Mouse (Mus musculus): Measurements from ENCODE around the gene Cmah. TPM values are rescaled to one million over a fixed set of nuclear protein-coding genes. Genes with fewer than 3 reads are reported as not detected.
"Not testable (repeated sequence)": the region's sequence is repeated elsewhere in the genome, so short reads cannot be mapped to it uniquely, and the experiment has no call there.

The Cmah gene
- polyA plus RNA-seq, 1 experiment, result 3.5 TPM

DNA sequence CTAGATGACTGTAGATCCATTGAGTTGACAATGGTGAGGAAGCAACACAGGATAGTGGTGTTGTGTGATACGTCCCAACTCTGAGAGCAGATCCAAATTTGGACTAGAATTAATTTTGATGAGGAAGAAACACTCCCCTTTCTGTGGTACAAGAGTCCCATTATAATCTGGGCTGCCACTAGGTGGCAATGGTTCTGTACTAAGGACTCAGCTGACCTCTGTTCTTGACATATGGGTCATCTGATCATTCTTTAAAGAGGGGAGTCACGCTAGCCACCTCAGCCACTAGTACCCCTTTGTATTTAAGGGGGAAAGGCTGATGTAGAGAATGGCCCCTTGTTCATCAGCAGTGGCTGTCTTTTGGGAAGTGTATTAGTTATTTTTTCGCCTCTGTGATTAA, 10.7 kb downstream of the Cmah start:
- no peak overlapping the region for H3K4me3 ChIP-seq (replicated peaks; ENCODE audit: extremely low read depth, low read depth, low read length)
- 21% methylated on average over 3 of the region's 3 CpGs for whole genome bisulfite sequencing
- TF ChIP-seq POLR2A (IDR thresholded peaks at IDR 0.05; ENCODE audit: borderline replicate concordance, extremely low read depth, low read depth, low read length), result no peak
- no peak for TF ChIP-seq CTCF (IDR thresholded peaks at IDR 0.05; ENCODE audit: insufficient read depth, low read length)
- H3K4me1 ChIP-seq (ENCODE audit: control insufficient read depth, insufficient read depth, low read length), result peaks cover 9% of the 10 kb centered on the region
- peak; percentile 10 for DNase-seq

DNA sequence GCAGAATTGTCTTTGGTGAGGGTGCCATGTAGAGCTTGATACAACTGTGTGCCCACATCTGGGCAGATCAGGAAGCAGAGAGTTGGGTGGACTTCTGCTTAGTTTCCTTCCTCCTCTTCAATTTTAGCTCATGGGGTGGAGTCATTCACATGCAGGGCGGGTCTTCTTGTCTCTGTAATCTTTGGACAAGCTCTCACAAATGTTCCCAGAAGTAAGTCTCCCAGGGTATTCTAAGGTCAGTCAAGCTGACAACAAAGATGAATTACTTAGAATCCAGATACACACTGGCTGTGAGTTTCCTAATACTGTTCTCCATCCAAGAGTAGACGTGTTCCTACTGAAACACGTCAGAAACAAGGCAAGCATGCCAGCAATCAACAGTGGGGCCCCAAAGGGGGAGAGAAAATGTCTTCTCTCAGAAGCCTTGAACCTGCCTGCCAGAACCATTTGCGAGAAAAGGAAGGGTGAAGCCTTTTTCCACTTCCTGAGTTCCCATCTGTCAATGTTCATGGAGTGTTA, 11.2 kb downstream of the Cmah start:
- WGBS, result 20% methylated on average over 4 of the region's 4 CpGs
- peak; percentile 14 for DNase-seq
- H3K4me3 ChIP-seq (replicated peaks; ENCODE audit: extremely low read depth, low read depth, low read length), result no peak overlapping the region
- TF ChIP-seq POLR2A (IDR thresholded peaks at IDR 0.05; ENCODE audit: borderline replicate concordance, extremely low read depth, low read depth, low read length), result no peak
- TF ChIP-seq CTCF (IDR thresholded peaks at IDR 0.05; ENCODE audit: insufficient read depth, low read length), result no peak
- H3K4me1 ChIP-seq (ENCODE audit: control insufficient read depth, insufficient read depth, low read length), result peaks cover 9% of the 10 kb centered on the region

DNA sequence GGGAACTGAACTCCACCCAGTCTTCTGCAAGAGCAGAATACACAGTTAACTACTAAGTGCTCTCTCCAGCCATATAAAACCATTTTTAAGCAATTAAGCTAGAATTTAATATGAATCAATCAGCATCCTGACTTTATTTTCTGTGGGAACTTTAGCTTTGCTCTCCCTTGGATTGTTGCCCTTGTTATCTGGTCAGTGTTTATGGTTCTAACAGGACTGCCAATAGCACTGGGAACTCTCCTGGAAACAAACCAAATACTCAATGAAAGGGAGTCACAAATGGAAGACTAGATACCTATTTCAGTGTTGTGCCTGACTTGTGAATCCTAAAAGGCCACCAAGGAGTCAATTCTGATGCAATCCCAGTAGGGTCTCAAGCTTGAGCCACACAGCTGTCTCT, 12.7 kb downstream of the Cmah start:
- no peak for DNase-seq
- TF ChIP-seq CTCF (IDR thresholded peaks at IDR 0.05; ENCODE audit: insufficient read depth, low read length) (no peak), POLR2A (IDR thresholded peaks at IDR 0.05; ENCODE audit: borderline replicate concordance, extremely low read depth, low read depth, low read length) (no peak)
- Histone ChIP-seq H3K4me3 (replicated peaks; ENCODE audit: extremely low read depth, low read depth, low read length) (no peak overlapping the region), H3K4me1 (ENCODE audit: control insufficient read depth, insufficient read depth, low read length) (peaks cover 9% of the 10 kb centered on the region)

DNA sequence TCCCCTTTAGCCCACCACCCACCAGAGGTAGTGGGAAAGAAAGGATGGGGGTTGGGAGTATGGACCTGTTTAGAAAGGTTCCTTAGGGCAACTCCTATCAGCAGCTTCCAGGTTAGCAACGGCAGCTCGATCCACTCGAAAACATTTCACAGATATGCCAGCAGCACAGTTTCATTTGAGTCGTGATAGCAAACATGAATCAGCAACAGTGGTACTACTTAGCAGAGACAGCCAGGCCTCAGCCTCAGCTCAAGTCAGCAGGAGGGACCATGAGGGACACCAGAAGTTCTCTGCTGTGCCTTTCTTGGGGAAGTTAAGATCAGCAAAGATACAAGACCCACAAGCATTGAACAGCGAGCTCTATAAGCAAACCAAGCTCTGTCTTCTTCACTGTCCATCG, 13.3 kb downstream of the Cmah start:
- WGBS, result 86% methylated on average over 6 of the region's 6 CpGs
- H3K4me1 ChIP-seq (ENCODE audit: control insufficient read depth, insufficient read depth, low read length), result peaks cover 9% of the 10 kb centered on the region
- no peak overlapping the region for H3K4me3 ChIP-seq (replicated peaks; ENCODE audit: extremely low read depth, low read depth, low read length)
- DNase-seq, result no peak
- TF ChIP-seq POLR2A (IDR thresholded peaks at IDR 0.05; ENCODE audit: borderline replicate concordance, extremely low read depth, low read depth, low read length) (no peak), CTCF (IDR thresholded peaks at IDR 0.05; ENCODE audit: insufficient read depth, low read length) (no peak)

DNA sequence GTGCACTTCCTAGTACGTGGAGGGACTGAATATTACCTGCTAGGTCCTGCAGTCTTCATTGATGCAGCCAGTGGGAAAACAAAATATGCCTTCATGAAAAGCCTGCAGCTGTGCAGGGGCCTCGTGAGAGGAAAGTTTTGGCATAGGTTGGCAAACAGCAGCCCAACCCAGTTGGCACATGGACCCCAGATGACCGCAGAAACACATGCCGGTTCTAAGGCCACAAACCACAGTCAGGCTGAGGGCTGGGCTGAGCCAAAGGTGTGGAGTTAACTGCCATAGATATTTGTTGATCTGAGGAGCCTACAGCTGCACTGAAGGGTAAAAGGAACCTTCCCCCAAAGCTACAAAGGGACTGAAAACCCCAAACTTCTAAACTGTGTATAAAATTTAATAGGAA, 14.9 kb downstream of the Cmah start:
- Histone ChIP-seq H3K4me3 (replicated peaks; ENCODE audit: extremely low read depth, low read depth, low read length) (no peak overlapping the region), H3K4me1 (ENCODE audit: control insufficient read depth, insufficient read depth, low read length) (peaks cover 9% of the 10 kb centered on the region)
- no peak for DNase-seq
- 62% methylated on average over 4 of the region's 4 CpGs for WGBS
- TF ChIP-seq CTCF (IDR thresholded peaks at IDR 0.05; ENCODE audit: insufficient read depth, low read length) (no peak), POLR2A (IDR thresholded peaks at IDR 0.05; ENCODE audit: borderline replicate concordance, extremely low read depth, low read depth, low read length) (no peak)

DNA sequence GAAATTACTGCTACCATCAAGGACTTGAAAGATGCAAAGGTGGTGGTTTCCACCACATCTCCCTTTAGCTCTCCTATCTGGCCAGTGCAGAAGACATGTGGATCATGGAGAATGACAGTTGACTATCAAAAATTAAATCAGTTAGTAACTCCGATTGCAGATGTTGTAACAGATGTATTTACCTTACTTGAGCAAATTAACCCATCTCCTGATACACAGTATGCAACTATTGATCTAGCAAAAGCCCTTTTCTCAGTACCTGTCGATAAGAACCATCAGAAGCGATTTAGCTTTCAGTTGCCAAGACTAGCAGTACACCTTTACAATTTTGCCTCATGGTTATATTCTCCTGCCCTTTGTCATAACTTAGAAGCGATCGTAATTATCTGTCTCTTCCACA, 25.8 kb downstream of the Cmah start:
- 94% methylated on average over 5 of the region's 5 CpGs for WGBS
- TF ChIP-seq POLR2A (IDR thresholded peaks at IDR 0.05; ENCODE audit: borderline replicate concordance, extremely low read depth, low read depth, low read length) (no peak), CTCF (IDR thresholded peaks at IDR 0.05; ENCODE audit: insufficient read depth, low read length) (no peak)
- DNase-seq, result no peak
- Histone ChIP-seq H3K4me3 (replicated peaks; ENCODE audit: extremely low read depth, low read depth, low read length) (no peak overlapping the region), H3K4me1 (ENCODE audit: control insufficient read depth, insufficient read depth, low read length) (no peaks in the 10 kb centered on the region)

DNA sequence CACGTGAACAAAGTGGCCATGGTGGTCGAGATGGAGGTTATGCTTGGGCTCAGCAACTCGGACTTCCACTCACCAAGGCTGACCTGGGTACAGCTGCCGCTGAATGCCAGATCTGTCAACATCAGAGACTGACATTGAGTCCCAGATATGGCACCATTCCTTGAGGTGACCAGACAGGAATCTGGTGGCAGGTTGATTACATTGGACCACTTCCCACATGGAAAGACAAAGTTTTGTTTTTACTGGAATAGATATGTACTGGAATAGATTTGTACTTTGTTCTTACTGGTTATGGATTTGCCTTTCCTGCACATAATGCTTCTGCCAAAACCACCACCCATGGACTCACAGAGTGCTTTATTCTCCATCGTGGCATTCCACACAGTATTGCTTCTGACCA, 27.5 kb downstream of the Cmah start:
- H3K4me3 ChIP-seq (replicated peaks; ENCODE audit: extremely low read depth, low read depth, low read length), result no peak overlapping the region
- no peak for TF ChIP-seq CTCF (IDR thresholded peaks at IDR 0.05; ENCODE audit: insufficient read depth, low read length)
- no peak for TF ChIP-seq POLR2A (IDR thresholded peaks at IDR 0.05; ENCODE audit: borderline replicate concordance, extremely low read depth, low read depth, low read length)
- WGBS, result 80% methylated on average over 5 of the region's 5 CpGs
- no peaks in the 10 kb centered on the region for H3K4me1 ChIP-seq (ENCODE audit: control insufficient read depth, insufficient read depth, low read length)
- DNase-seq, result no peak

DNA sequence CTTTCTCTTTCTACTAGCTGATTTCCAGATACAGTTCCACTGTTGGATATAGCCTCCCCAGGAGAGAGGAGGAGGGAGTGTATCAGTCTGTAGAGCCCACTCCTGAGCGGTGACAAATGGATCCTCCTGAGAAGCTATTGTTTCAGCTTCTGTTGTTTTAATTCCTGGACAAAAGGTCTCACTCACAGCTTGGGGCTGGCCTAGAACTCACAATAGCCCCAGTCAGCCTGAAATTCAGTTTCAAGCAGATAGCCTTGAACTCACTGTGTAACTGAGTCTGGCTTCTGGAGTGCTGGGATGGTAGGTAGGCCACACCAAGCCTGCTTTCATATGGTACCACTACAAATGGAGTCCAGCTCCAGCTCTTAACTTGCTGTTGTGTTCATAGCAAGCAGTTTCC, 32.0 kb downstream of the Cmah start:
- TF ChIP-seq POLR2A (IDR thresholded peaks at IDR 0.05; ENCODE audit: borderline replicate concordance, extremely low read depth, low read depth, low read length) (no peak), CTCF (IDR thresholded peaks at IDR 0.05; ENCODE audit: insufficient read depth, low read length) (no peak)
- DNase-seq, result no peak
- Histone ChIP-seq H3K4me1 (ENCODE audit: control insufficient read depth, insufficient read depth, low read length) (no peaks in the 10 kb centered on the region), H3K4me3 (replicated peaks; ENCODE audit: extremely low read depth, low read depth, low read length) (no peak overlapping the region)
- WGBS, result 85% methylated on average over 1 of the region's 1 CpGs

DNA sequence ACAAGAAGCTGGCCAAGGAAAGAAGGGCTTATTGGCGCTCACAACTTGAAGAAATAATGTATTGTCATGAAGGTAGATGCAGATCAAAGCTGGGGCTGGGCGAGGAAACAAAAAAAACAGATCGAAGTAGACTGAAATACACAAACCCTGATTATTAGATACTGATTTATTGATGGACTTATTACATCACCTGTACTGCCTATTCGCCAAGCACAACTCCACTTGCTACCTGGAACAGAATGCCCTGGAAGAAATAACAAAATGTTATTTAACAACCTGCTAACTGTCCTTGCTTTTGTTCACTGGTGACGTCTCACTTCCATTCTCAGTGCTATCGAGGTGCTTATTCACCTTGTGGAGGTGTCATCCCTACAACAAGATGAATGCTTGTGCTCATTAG, 38.0 kb downstream of the Cmah start:
- Histone ChIP-seq H3K4me1 (ENCODE audit: control insufficient read depth, insufficient read depth, low read length) (no peaks in the 10 kb centered on the region), H3K4me3 (replicated peaks; ENCODE audit: extremely low read depth, low read depth, low read length) (no peak overlapping the region)
- TF ChIP-seq CTCF (IDR thresholded peaks at IDR 0.05; ENCODE audit: insufficient read depth, low read length) (no peak), POLR2A (IDR thresholded peaks at IDR 0.05; ENCODE audit: borderline replicate concordance, extremely low read depth, low read depth, low read length) (no peak)
- 93% methylated on average over 6 of the region's 6 CpGs for WGBS
- no peak for DNase-seq

DNA sequence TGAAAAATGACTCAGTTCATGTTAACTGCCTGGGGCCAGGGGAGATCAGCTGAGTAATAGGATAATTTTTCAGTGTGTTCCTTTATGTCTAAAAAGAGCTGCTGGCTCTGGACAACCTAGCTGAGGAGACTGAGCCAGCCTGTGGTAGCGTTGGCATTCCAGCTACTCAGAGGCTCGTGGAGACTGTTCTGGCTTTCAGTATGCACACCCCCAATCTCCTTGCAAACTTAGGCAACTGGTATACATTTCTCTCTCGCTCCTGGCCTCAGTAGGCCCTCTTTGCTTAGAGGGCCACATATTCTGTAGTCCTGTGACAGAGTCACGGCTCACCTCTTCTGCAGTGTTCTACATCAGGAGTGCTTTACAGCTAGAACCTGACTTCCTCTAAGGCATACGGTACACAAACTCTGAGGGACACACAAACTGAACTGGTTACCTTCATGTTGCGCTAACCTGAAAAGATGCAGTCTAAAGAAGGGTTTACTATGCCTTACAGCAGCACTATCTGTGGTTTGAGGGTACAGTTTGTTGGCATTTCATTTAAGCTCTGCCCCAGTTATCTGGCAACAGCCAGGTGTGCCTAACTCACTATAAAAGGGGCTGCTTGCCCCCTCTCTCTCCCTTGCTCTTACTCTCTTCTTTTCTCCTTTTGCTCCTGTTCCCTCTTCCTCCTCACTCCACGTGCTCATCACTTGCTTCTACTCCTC, 45.8 kb downstream of the Cmah start:
- no peak overlapping the region for H3K4me3 ChIP-seq (replicated peaks; ENCODE audit: extremely low read depth, low read depth, low read length)
- no peak for TF ChIP-seq CTCF (IDR thresholded peaks at IDR 0.05; ENCODE audit: insufficient read depth, low read length)
- WGBS, result 88% methylated on average over 7 of the region's 7 CpGs
- peaks cover 11% of the 10 kb centered on the region for H3K4me1 ChIP-seq (ENCODE audit: control insufficient read depth, insufficient read depth, low read length)
- no peak for DNase-seq

DNA sequence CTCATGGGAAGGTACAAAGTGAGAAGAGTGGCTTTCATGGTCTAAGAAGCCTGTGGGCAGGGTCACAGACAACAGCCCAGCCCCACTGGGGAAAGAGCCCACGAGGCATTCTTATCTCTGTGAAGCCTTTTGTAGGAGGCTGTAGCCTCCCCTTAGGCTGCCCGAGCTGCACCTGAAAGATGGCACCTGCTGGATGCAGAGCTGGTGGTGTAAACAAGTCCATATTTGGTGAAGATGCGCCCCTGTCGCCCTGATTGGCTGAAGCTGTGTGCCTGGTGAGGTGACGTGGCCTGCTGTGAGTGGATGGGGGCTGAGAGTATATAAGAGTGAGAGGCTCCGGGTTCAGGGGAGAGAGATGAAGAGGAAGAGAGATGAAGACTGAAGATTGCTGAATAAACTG, 47.4 kb downstream of the Cmah start:
- peaks cover 11% of the 10 kb centered on the region for H3K4me1 ChIP-seq (ENCODE audit: control insufficient read depth, insufficient read depth, low read length)
- not testable (repeated sequence) for H3K4me3 ChIP-seq (replicated peaks; ENCODE audit: extremely low read depth, low read depth, low read length); DNase-seq
- 83% methylated on average over 6 of the region's 6 CpGs for WGBS

Measured in lung, adult 2 months (tissue).